Mouse (Mus musculus): ENCODE measurements around the gene Bend4.

Gene Bend4

DNA sequence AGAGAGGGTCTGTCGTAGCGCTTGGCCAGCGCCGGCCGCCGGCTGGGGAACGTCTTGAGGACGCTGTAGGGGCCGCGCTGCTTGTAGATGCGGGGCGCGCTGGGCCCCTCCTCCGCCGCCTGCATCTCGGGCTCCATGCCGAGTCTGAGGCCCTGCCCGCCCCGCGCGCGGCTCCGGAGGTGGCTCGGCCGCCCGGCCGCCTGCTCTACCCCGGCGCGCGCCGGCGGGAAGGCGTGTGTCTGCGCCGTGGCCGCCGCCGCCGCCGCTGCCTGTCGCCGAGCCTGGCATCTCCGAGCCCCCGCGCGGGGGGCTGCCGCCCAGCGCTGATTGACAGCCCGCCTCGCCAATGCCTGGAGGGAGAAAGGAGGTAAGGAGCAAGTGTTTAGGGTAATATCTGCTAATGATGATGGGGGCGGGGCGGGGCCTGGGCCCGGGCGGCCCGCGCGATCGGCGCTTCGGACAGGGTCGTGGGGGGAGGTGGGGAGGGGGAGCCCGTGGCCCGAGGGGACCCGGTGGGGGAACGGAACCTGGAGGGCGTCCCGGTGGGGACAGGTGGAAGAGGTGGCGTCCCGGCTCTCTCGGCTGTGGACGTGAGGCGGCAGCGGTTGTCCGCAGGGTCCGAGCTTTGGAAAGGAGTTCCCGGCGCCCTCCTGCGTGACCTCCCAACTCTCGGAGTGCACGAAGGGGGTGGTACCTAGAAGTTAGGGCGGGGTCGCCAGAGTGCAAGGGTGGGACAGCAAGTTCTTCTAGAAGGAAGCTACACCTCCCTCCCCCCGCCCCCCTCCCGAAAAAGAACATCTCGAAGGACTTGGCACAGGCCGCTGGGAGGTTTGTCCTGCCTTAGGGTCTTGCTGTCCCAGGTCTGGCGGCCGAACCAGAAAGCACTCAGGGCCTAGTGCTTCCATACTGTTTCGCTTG is at the start of gene Bend4:
Gene Bend4 (minus strand): TSS at position 868 of the 918 bp plus-strand sequence.
- DNase-seq (ENCODE audit: low read depth, low spot score): peak; percentile 73

GRCm38 (mm10) chr5:67473723-67474122 is 45.6 kb upstream of the Bend4 start:
- no peak for DNase-seq (ENCODE audit: low read depth, low spot score)

DNA sequence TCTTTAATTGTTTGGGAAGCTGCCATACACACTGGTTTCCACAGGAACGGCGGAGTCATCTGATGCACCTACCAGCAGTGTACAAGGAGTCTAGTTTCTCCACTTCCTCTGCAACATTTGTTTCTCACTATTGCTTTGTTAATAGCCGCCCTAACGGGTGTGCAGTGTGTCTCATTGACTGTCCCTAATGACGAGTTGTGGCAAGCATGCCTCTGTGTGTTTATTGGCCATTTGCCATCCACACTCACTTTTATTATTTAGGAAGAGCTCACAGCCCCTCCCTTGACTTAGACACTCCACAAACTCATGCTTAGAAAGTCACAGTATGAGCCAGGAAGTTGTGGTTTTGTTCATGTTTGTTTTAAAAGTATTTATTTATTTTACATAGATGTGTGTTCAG is 45.0 kb upstream of the Bend4 start:
- no peak for DNase-seq (ENCODE audit: low read depth, low spot score)

DNA sequence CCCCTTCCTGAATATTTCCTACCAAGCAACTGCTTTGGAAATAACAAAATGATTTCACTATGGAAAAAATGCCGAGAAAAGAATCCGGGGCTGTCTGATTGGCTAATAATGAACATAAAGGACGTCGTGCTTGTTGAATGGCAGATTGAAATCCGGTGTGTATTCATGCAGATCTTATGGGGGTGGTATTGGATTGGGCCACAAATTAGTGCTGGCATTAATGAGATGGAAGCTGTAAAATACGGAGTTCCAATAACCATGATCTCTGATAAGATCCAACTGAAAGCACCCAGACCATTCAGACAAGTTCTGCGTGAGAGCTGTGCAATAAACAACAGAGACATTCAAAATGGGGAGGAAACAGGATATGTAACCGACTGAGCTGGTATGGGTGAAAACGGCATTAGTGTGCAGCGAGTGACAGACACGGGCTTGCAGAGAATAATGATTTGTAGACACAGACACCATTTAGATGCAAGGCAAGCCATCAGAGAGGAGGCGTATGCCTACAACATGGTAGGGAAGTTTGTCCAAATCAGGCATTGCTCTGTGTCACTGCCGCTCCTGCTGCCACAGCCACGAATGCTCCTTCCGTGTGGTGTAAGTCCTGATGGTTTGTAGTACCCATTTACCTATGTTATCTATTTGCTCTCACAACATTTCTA is 38.9 kb upstream of the Bend4 start:
- DNase-seq (ENCODE audit: low read depth, low spot score): no peak

DNA sequence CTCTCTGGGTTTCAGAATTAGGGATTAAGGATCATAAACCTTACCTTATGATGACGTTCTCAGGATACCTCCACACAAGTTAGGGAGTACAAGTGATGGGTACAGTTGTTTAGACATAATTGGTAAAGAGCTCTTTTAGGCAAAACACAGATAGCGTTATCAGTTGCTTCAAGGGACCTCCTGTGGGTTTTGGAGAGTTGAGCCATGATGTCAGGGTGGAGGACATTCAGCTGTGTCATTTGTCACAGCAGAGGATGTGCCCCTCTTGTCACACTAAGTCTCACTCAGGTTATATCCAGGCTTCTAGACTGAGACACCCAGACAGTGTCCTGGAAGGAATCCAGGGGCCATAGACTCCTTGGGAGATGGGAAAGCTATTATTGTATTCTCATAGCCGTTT is 36.8 kb upstream of the Bend4 start:
- no peak for DNase-seq (ENCODE audit: low read depth, low spot score)

DNA sequence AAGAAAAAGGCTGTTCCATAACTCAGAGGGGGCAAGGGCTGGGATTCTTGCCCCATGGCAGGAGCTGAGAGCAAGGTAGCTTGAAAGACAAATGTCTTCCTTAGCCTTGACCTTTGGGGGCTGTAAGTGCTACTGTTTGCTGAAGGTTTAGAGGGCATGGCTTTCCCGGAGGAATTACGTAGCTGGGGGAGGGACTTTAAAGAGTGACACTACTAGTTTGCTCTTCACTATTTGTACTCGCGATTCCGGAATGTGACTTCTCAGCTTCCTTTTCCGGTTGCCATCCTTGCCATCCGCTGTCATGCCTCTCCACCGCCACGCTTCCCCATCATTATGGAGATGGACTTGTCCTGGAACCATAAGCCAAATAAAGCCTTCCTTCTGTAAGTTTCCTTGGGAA is 35.5 kb upstream of the Bend4 start:
- DNase-seq (ENCODE audit: low read depth, low spot score): no peak

DNA sequence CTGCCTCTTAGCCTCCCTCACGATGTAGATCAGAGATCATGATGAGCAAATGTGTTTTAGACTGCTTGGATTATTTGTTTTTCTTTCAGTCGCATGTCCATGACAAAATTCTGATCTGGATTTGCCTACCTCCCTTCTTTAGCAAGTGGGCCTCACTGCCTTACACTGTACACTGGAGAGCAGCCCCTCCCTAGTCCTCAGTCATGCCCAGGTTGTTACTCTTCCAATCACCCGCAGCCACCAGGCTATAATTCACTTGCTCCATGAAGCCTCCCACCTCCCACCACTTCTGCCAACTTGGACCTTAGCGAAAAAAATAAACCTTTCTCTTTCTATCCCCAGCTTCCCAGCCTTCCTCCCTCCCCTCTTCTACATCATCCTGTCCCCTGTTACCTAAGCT is 34.2 kb upstream of the Bend4 start:
- no peak for DNase-seq (ENCODE audit: low read depth, low spot score)

GRCm38 (mm10) chr5:67456841-67457240 is 28.7 kb upstream of the Bend4 start:
- DNase-seq (ENCODE audit: low read depth, low spot score): no peak

DNA sequence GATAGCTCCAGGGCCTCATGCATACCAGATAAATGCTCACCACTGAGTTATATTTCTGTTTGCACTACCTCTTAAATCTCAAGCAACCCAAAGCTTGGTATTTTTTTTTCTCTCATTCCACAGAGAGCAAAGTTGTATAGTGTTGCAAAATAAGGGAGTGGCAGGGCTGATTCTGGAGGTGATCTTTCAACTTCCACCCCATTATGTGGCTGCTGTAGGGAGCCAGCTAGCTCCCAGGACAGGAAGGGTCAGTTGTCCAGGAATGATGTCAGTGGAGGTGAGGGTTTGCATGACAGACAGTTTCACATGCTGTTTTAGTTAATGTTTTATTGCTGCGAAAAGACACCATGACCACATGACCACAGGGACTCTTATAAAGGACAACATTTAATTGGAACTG is 26.2 kb upstream of the Bend4 start:
- DNase-seq (ENCODE audit: low read depth, low spot score): no peak

- DNase-seq (ENCODE audit: low read depth, low spot score): no peak
Observed at GRCm38 (mm10) chr5:67449957-67450630, 22.0 kb upstream of the Bend4 start.

- DNase-seq (ENCODE audit: low read depth, low spot score): no peak
Observed at GRCm38 (mm10) chr5:67446526-67446925, 18.4 kb upstream of the Bend4 start.

GRCm38 (mm10) chr5:67444217-67445050 is 16.3 kb upstream of the Bend4 start:
- DNase-seq (ENCODE audit: low read depth, low spot score): no peak

DNA sequence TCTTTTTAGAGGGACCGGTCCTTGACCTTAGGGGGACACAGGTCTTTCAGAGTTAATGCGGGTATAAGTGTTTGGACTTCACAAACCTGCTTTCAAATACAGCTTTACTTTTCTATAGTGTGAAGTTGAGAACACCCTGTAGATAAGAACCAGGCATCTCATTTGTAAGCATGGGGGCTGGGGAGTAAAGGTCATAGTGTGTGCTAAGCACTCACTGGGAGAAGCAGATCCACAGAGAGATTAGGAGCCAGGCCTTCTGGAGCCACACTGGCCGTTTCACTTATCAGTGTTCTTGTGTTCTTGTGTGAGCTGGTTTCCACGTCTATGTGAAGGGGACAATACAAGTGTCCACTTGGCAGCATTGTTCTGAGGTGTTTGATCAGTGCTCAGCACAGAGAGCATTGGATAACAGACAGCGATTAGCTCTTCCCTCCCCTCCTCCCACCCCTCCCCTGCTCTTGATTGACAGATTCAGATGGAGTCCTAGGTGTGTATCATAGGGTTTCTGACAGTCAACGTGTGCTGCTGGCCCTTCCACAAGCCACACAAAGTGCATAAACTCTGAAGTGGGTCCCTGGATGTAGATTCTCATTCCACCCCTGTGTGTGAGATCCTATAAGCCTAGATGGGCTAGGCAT is 14.8 kb upstream of the Bend4 start:
- no peak for DNase-seq (ENCODE audit: low read depth, low spot score)

DNA sequence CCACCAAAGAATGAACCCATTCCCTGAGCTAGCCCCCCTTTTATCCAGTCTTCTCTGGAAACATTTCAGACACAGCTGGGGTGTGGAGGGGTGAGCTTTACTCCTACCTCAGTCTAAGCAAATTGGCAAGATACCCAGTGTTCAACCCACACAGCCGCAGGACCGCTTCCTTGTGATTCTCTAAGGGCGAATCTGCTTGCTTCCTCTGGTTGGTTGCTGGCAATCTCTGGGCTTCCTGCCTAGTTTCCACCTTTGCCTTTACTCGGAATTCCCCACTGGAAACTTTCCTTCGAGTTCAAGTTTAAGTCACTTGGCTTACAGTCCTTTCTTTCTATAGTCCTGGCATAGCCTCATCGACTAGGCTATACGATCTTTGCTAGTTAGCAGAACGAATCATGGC is 12.5 kb upstream of the Bend4 start:
- DNase-seq (ENCODE audit: low read depth, low spot score): no peak

- no peak for DNase-seq (ENCODE audit: low read depth, low spot score)
Observed at GRCm38 (mm10) chr5:67437403-67437802, 9.3 kb upstream of the Bend4 start.

DNA sequence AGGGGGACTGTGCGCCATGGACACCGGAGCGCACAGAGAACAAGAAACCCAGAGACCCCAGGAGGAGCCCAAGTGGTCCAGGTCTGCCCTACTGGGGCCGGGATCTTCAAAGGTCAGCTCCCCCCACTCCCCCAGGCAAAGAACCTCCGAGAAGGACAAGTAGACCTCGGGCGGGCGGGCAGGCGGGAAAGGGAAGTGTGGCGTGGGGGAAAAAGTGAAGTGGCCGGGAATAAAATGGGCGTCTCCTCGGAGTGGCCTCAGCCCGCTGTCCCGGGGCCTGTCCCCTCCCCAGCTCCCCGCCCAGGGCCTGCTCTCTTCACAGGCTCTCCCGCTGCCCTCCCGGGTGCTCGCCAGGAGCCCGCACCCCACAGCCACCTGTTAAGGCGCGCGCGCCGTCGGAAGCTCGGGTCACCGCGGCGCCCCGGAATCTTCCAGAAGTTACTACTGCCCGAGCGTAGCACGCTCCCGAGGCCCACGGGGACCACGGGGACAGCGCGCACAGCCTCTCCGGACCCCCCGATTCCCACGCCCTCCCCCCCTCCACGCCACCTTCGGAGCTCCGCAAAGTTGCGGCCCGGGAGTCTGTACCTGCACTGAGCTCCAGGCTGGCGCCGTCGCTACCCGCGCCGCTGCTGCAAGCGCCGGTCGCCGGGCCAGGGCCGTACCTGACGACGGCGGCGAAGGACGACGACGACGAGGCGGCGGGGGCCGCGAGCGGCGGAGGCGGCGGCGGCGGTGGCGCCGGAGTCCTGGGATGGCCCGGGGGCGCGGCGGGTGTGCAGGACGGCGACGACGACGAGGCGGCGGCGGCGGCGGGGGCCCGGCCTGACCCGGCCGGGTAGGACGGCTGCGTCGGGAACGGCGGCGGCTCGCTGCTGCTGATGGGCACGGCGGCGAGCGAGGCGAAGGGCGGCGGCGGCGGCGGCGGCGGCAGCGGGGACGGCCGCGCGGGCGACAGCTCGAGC is 1.4 kb downstream of the Bend4 start:
- DNase-seq (ENCODE audit: low read depth, low spot score): no peak

DNA sequence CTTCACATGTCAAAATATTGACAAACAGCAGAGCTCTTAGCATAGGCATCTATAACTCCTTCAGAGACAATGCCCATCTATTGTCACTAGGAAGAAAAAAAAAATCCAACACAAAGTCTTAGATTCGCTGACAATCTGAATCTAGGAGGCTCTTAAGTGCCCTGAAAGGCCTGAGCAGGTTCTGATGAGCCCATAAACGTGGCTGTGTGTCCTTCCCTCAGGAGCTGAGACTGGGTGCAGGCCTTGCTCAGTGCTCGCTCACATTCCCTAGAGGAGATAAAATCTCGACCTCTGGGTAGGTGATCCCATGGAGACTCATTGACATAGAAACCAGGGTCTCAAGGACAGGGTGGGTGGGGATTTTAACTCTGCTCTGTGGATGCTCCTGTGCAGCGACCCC is 2.1 kb downstream of the Bend4 start:
- no peak for DNase-seq (ENCODE audit: low read depth, low spot score)

GRCm38 (mm10) chr5:67424636-67425035 is 3.5 kb downstream of the Bend4 start:
- no peak for DNase-seq (ENCODE audit: low read depth, low spot score)

DNA sequence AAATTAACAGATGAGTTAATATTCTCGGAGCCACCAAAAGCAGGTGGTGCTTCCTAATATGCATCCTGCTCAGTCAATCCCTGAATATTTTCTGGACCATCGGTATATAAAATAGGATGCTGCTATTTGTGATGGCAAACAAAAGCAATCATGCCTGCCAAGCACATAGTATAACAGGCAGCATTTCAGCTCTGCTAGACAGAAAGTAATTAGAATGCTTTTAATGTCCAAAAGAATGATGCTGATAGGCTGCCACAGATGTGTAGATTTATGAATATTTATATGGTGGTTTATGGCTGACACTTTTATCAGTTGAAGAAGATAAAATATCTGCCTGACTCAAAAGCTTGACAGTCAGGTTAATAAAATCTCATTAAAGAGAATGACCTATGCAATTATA is 4.1 kb downstream of the Bend4 start:
- no peak for DNase-seq (ENCODE audit: low read depth, low spot score)

- no peak for DNase-seq (ENCODE audit: low read depth, low spot score)
Observed at GRCm38 (mm10) chr5:67423326-67423725, 4.8 kb downstream of the Bend4 start.
